Comparison of ENCODE assay signal across 8 mouse cellular contexts in the genomic region with DNA sequence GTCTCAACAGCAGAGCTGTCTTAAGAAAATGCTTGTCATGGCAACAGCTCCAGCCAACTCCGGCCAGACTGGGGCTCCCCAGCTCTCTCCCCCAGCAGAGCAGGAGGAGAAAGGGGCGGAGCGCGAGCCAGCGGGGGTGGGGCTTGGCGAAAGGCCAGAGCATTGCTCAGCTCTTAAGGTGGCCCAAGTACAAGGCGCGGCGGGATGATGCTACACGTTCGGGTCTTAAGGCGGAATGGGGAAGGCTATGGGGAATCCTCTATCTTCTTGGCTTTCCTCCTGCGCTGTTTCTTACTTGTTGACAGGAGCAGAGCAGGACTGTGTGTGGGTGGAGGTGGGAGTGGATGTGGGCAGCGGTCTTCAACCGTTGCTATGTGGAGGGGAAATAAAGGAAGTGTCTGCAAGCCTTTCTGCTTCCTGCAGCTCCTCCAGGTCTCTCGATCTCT. TPM values are rescaled to one million over a fixed set of nuclear protein-coding genes. Genes with fewer than 3 reads are reported as not detected.
DNase-seq lines count a peak whose midpoint lies in the region; ATAC-seq and TF ChIP-seq lines count a peak whose summit lies in the region.

A gene (minus strand): TSS at position 94 of the 446 bp plus-strand sequence.

- no peak for TF ChIP-seq CTCF in liver, embryonic 14.5 days (IDR thresholded peaks at IDR 0.05; ENCODE audit: low read depth)
- no peak for TF ChIP-seq CTCF in stomach, postnatal 0 days (IDR thresholded peaks at IDR 0.05; ENCODE audit: low read depth)

- peak; percentile 34; the same call in 1 of the 2 replicates for TF ChIP-seq EP300 in liver, embryonic 14.5 days (IDR thresholded peaks at IDR 0.05; ENCODE audit: low read depth)
- TF ChIP-seq EP300 in stomach, postnatal 0 days (optimal IDR thresholded peaks at IDR 0.05): no peak

- DNase-seq in CD8-positive naive resting alpha-beta T cell, adult 2 months (ENCODE audit: low read depth in 2 of 2, low spot score in 2 of 2): peak; percentile 69 to 83
- peak; percentile 97 for DNase-seq in c-Kit-positive CD71-negative TER-119-negative erythroid progenitor cells, embryonic 14.5 days (ENCODE audit: low read depth)
- peak; percentile 83 for DNase-seq in forebrain, embryonic 10.5 days (ENCODE audit: extremely low spot score, low spot score)
- DNase-seq in kidney, postnatal 25 days: peak; percentile 97 to 99
- peak; percentile 92 to 94 (median 93) for DNase-seq in liver, embryonic 14.5 days (ENCODE audit: low read depth in 3 of 3, low spot score in 3 of 3)
- DNase-seq in neural tube, embryonic 11.5 days (ENCODE audit: low spot score): peak; percentile 89
- peak; percentile 95 for DNase-seq in stomach, postnatal 0 days (ENCODE audit: low spot score)

- peak within 1 kb of the TSS; percentile 72 for H3K4me3 ChIP-seq in forebrain, embryonic 10.5 days
- H3K4me3 ChIP-seq in heart, embryonic 15.5 days: peak within 1 kb of the TSS; percentile 81
- peak within 1 kb of the TSS; percentile 86 to 93 for H3K4me3 ChIP-seq in liver, embryonic 14.5 days (ENCODE audit: insufficient read depth in 1 of 2, low read depth in 2 of 2, low read length in 2 of 2)
- H3K4me3 ChIP-seq in neural tube, embryonic 11.5 days (ENCODE audit: low read depth, low read length): peak within 1 kb of the TSS; percentile 41
- H3K4me3 ChIP-seq in stomach, postnatal 0 days (ENCODE audit: low read depth, low read length): peak within 1 kb of the TSS; percentile 67

- peak; percentile 93 for ATAC-seq in heart, embryonic 15.5 days (replicated peaks; ENCODE audit: insufficient number of reproducible peaks, insufficient read depth, low FRiP score, low read depth)
- peak; percentile 79 for ATAC-seq in liver, embryonic 14.5 days (ENCODE audit: insufficient read depth)
- ATAC-seq in neural tube, embryonic 11.5 days (ENCODE audit: insufficient read depth, low FRiP score, low TSS enrichment): peak; percentile 77
- ATAC-seq in stomach, postnatal 0 days (ENCODE audit: low FRiP score, low TSS enrichment): peak; percentile 91

- WGBS in forebrain, embryonic 10.5 days: under 1% methylated on average over 16 of the region's 16 CpGs
- under 1% methylated on average over 16 of the region's 16 CpGs for WGBS in heart, embryonic 15.5 days
- WGBS in liver, embryonic 14.5 days (ENCODE audit: insufficient replicate concordance): under 1% methylated on average over 16 of the region's 16 CpGs
- WGBS in neural tube, embryonic 11.5 days: under 1% methylated on average over 16 of the region's 16 CpGs
- 1% methylated on average over 16 of the region's 16 CpGs for WGBS in stomach, postnatal 0 days

- H3K4me2 ChIP-seq in heart, embryonic 15.5 days: peak within 1 kb of the TSS; percentile 95
- peak within 1 kb of the TSS; percentile 99 for H3K4me2 ChIP-seq in liver, embryonic 14.5 days (ENCODE audit: low read depth)
- H3K4me2 ChIP-seq in neural tube, embryonic 11.5 days (ENCODE audit: low read depth): peak within 1 kb of the TSS; percentile 74
- peak within 1 kb of the TSS; percentile 85 for H3K4me2 ChIP-seq in stomach, postnatal 0 days (replicated peaks; ENCODE audit: low read depth)

- peak within 1 kb of the TSS; percentile 70 for H3K9ac ChIP-seq in heart, embryonic 15.5 days
- peak within 1 kb of the TSS; percentile 99 for H3K9ac ChIP-seq in liver, embryonic 14.5 days (replicated peaks)
- H3K9ac ChIP-seq in neural tube, embryonic 11.5 days (ENCODE audit: low read length): peak within 1 kb of the TSS; percentile 23
- peak within 1 kb of the TSS; percentile 75 for H3K9ac ChIP-seq in stomach, postnatal 0 days (ENCODE audit: low read length)

- peaks cover 64% of the 10 kb centered on the region for H3K27me3 ChIP-seq in forebrain, embryonic 10.5 days (ENCODE audit: poor library complexity, severe bottlenecking)
- no peaks in the 10 kb centered on the region for H3K27me3 ChIP-seq in heart, embryonic 15.5 days
- no peaks in the 10 kb centered on the region for H3K27me3 ChIP-seq in liver, embryonic 14.5 days (ENCODE audit: control insufficient read depth, insufficient read depth, low read length)
- no peaks in the 10 kb centered on the region for H3K27me3 ChIP-seq in neural tube, embryonic 11.5 days (ENCODE audit: control insufficient read depth, insufficient read depth, low read length)
- H3K27me3 ChIP-seq in stomach, postnatal 0 days (ENCODE audit: control insufficient read depth, insufficient read depth, low read length): no peaks in the 10 kb centered on the region

- H3K27ac ChIP-seq in forebrain, embryonic 10.5 days: peak within 1 kb of the TSS; percentile 72
- peak within 1 kb of the TSS; percentile 74 for H3K27ac ChIP-seq in heart, embryonic 15.5 days
- H3K27ac ChIP-seq in liver, embryonic 14.5 days: peak within 1 kb of the TSS; percentile 97
- no peak within 1 kb of the TSS for H3K27ac ChIP-seq in neural tube, embryonic 11.5 days (ENCODE audit: low read depth, low read length)
- H3K27ac ChIP-seq in stomach, postnatal 0 days (replicated peaks): peak within 1 kb of the TSS; percentile 85

- no peaks in the 10 kb centered on the region for H3K36me3 ChIP-seq in forebrain, embryonic 10.5 days (replicated peaks)
- no peaks in the 10 kb centered on the region for H3K36me3 ChIP-seq in heart, embryonic 15.5 days
- peaks cover 13% of the 10 kb centered on the region for H3K36me3 ChIP-seq in liver, embryonic 14.5 days (replicated peaks; ENCODE audit: control insufficient read depth, insufficient read depth, low read depth)
- no peaks in the 10 kb centered on the region for H3K36me3 ChIP-seq in neural tube, embryonic 11.5 days (ENCODE audit: control insufficient read depth, insufficient read depth, low read length)
- no peaks in the 10 kb centered on the region for H3K36me3 ChIP-seq in stomach, postnatal 0 days (ENCODE audit: control insufficient read depth, insufficient read depth, low read length)

- peaks cover 49% of the 10 kb centered on the region for H3K4me1 ChIP-seq in forebrain, embryonic 10.5 days
- peaks cover 40% of the 10 kb centered on the region for H3K4me1 ChIP-seq in heart, embryonic 15.5 days (replicated peaks)
- H3K4me1 ChIP-seq in liver, embryonic 14.5 days (replicated peaks; ENCODE audit: control insufficient read depth in 2 of 2, insufficient read depth in 2 of 2, low read length in 1 of 2): peaks cover 47 to 54% of the 10 kb centered on the region in 2 experiments
- no peaks in the 10 kb centered on the region; the same call in 1 of the 2 replicates for H3K4me1 ChIP-seq in neural tube, embryonic 11.5 days (ENCODE audit: control insufficient read depth, insufficient read depth, low read length)
- peaks cover 13% of the 10 kb centered on the region for H3K4me1 ChIP-seq in stomach, postnatal 0 days (replicated peaks; ENCODE audit: control insufficient read depth, insufficient read depth)

- H3K9me3 ChIP-seq in forebrain, embryonic 10.5 days: no peaks in the 10 kb centered on the region
- no peaks in the 10 kb centered on the region for H3K9me3 ChIP-seq in heart, embryonic 15.5 days (replicated peaks)
- no peaks in the 10 kb centered on the region for H3K9me3 ChIP-seq in liver, embryonic 14.5 days (ENCODE audit: control insufficient read depth, low read length)
- no peaks in the 10 kb centered on the region for H3K9me3 ChIP-seq in neural tube, embryonic 11.5 days (ENCODE audit: control insufficient read depth, low read length)
- H3K9me3 ChIP-seq in stomach, postnatal 0 days (ENCODE audit: control insufficient read depth, low read length): no peaks in the 10 kb centered on the region

RNA-seq across cellular contexts. Expression of the gene that starts here (rescaled TPM):
- 3.2 and 4.2 TPM in 2 replicates for polyA plus RNA-seq in forebrain, embryonic 10.5 days (2016; fragmentation: Nextera tagmentation; extraction: Ambion mirVana)
- polyA plus RNA-seq in heart, embryonic 15.5 days (2015; fragmentation: Nextera tagmentation; extraction: Ambion mirVana): 11.2 and 13.6 TPM in 2 replicates
- 13.3 and 16.5 TPM in 2 replicates for polyA plus RNA-seq in liver, embryonic 14.5 days (2012; rRNA removed)
- 33.1 and 37.7 TPM in 2 replicates for polyA plus RNA-seq in liver, embryonic 14.5 days (2014; fragmentation: Nextera tagmentation; extraction: Ambion mirVana)
- polyA plus RNA-seq in neural tube, embryonic 11.5 days (2014; fragmentation: Nextera tagmentation; extraction: Ambion mirVana): 9.6 and 10.3 TPM in 2 replicates
- 9.0 and 13.5 TPM in 2 replicates for polyA plus RNA-seq in stomach, postnatal 0 days (2015; fragmentation: Nextera tagmentation; extraction: Ambion mirVana)

Comparison
In these comparisons a context has a peak if more than half of its experiments do, and no peak if none do; other contexts are left out.
1. H3K9ac ChIP-seq: peak in every context shown above with its lines; median percentile 99 in liver, embryonic 14.5 days; 75 in stomach, postnatal 0 days; 70 in heart, embryonic 15.5 days; 23 in neural tube, embryonic 11.5 days.